Mouse (Mus musculus): Measurements from ENCODE around the gene Tmem101. TPM values are rescaled to one million over a fixed set of nuclear protein-coding genes. Genes with fewer than 3 reads are reported as not detected.

Gene Tmem101
- total RNA-seq, 2 experiments from 2014 or later: 15.1 to 16.5 TPM

Other genes starting within 250 kb of the Tmem101 start
- not detected for gene Sost, start 189.4 kb downstream of the Tmem101 start, total RNA-seq (2021)
- not detected for gene Cfap97d1, start 172.1 kb downstream of the Tmem101 start, total RNA-seq (2021)
- gene Dusp3, start 169.4 kb downstream of the Tmem101 start, total RNA-seq (2021): 100 to 1,000 TPM; 140 to 151 TPM
- 10 to 100 TPM; 40.6 to 47.1 TPM for gene Mpp3, start 127.9 kb downstream of the Tmem101 start, total RNA-seq (2021)
- 10 to 100 TPM; 20.2 to 28.6 TPM for gene Cd300lg, start 114.9 kb downstream of the Tmem101 start, total RNA-seq (2021)
- 1 to 10 TPM in 1 of 2 experiments, under 1 TPM in 1; 0.92 to 1.6 TPM for gene Mpp2, start 67.9 kb downstream of the Tmem101 start, total RNA-seq (2021)
- not detected for gene Ppy, start 55.1 kb downstream of the Tmem101 start, total RNA-seq (2021)
- gene Pyy, start 48.6 kb downstream of the Tmem101 start, total RNA-seq (2021): not detected
- gene Nags, start 10.9 kb downstream of the Tmem101 start, total RNA-seq (2021): not detected
- 10 to 100 TPM; 69.9 to 76.0 TPM for gene Lsm12, start 28.9 kb upstream of the Tmem101 start, total RNA-seq (2021)
- 10 to 100 TPM; 36.1 to 36.2 TPM for gene G6pc3, start 33.2 kb upstream of the Tmem101 start, total RNA-seq (2021)
- gene Hdac5, start 73.8 kb upstream of the Tmem101 start, total RNA-seq (2021): 10 to 100 TPM; 59.5 to 65.6 TPM
- gene BC030867, start 92.5 kb upstream of the Tmem101 start, total RNA-seq (2021): under 1 TPM; 0.11 to 0.47 TPM
- gene Asb16, start 112.3 kb upstream of the Tmem101 start, total RNA-seq (2021): 10 to 100 TPM; 58.9 to 61.2 TPM
- 10 to 100 TPM; 14.8 to 14.9 TPM for gene Tmub2, start 128.5 kb upstream of the Tmem101 start, total RNA-seq (2021)
- 10 to 100 TPM; 15.9 to 17.5 TPM for gene Atxn7l3, start 140.2 kb upstream of the Tmem101 start, total RNA-seq (2021)
- gene Ubtf, start 163.3 kb upstream of the Tmem101 start, total RNA-seq (2021): 10 to 100 TPM; 38.2 to 45.5 TPM
- 1 to 10 TPM in 1 of 2 experiments, under 1 TPM in 1; 0.59 to 1.5 TPM for gene Slc4a1, start 209.8 kb upstream of the Tmem101 start, total RNA-seq (2021)
- under 1 TPM; 0.66 to 0.90 TPM for gene Rundc3a, start 237.0 kb upstream of the Tmem101 start, total RNA-seq (2021)

Measured in gastrocnemius, postnatal 14 days (tissue).